ENCODE assay signal across 23 mouse cellular contexts in genomic region chr11:60836897-60837296, GRCm38 (mm10). TPM values are rescaled to one million over a fixed set of nuclear protein-coding genes. Genes with fewer than 3 reads are reported as not detected.
A peak's percentile ranks its signal among the peaks of the same experiment; 100 is the strongest.
DNase-seq lines count a peak whose midpoint lies in the region; ATAC-seq and TF ChIP-seq lines count a peak whose summit lies in the region.
"Had no signal": no experiment of that assay in that cellular context is flagged by ENCODE, and none has a peak within 500 bp of the region (broad histone marks: within the 10 kb centered on the region; RNA-seq: fewer than 3 reads in every experiment).

No protein-coding gene starts in this region.

- no peak for DNase-seq in liver, embryonic 11.5 days (ENCODE audit: low spot score)
- DNase-seq in liver, postnatal 0 days, result no peak
- peak; percentile 71 for DNase-seq in R1 (ENCODE audit: low read depth, low spot score)
- DNase-seq in yolk sac, embryonic 10.5 days (ENCODE audit: low spot score), result no peak
- no peak for DNase-seq in left cerebral cortex, postnatal 36 days (ENCODE audit: low spot score in 2 of 2)
- DNase-seq: cerebellum, adult 11 months; cerebellum, adult 2 months; cerebellum, adult 9-11 months; cerebellum, postnatal 25 days; forebrain, postnatal 0 days; gastrocnemius, adult 2 months; gastrocnemius, postnatal 14 days had no signal

- H3K27ac ChIP-seq in liver, embryonic 11.5 days (ENCODE audit: low read depth, low read length), result peak overlapping the region; percentile 21; the same call in 1 of the 2 replicates
- H3K27ac ChIP-seq in liver, postnatal 0 days (ENCODE audit: low read depth), result no peak overlapping the region
- peak overlapping the region; percentile 58; the same call in 1 of the 2 replicates for H3K27ac ChIP-seq in ES-Bruce4 (ENCODE audit: insufficient read depth, low read length)
- H3K27ac ChIP-seq in brown adipose tissue, adult 24 weeks (replicated peaks; ENCODE audit: low read depth, low read length), result peak overlapping the region; percentile 100
- no peak overlapping the region for H3K27ac ChIP-seq in forebrain, embryonic 13.5 days
- H3K27ac ChIP-seq: embryonic facial prominence, embryonic 10.5 days; embryonic facial prominence, embryonic 13.5 days; gastrocnemius, adult 2 months; hindbrain, embryonic 12.5 days; hindbrain, embryonic 15.5 days had no signal

- 91% methylated on average over 6 of the region's 6 CpGs for WGBS in liver, embryonic 11.5 days
- WGBS in liver, postnatal 0 days (ENCODE audit: insufficient replicate concordance), result 90% methylated on average over 6 of the region's 6 CpGs
- WGBS in forebrain, embryonic 13.5 days, result 96% methylated on average over 6 of the region's 6 CpGs

- H3K9me3 ChIP-seq in liver, embryonic 11.5 days (ENCODE audit: control insufficient read depth, low read length), result no peaks in the 10 kb centered on the region
- H3K9me3 ChIP-seq in liver, postnatal 0 days (ENCODE audit: low read length), result no peaks in the 10 kb centered on the region
- no peaks in the 10 kb centered on the region for H3K9me3 ChIP-seq in ES-Bruce4 (replicated peaks; ENCODE audit: control insufficient read depth, insufficient read depth, low read length, poor library complexity, severe bottlenecking)
- H3K9me3 ChIP-seq in forebrain, embryonic 13.5 days (replicated peaks), result no peaks in the 10 kb centered on the region
- H3K9me3 ChIP-seq: embryonic facial prominence, embryonic 10.5 days; embryonic facial prominence, embryonic 13.5 days; hindbrain, embryonic 12.5 days; hindbrain, embryonic 15.5 days had no signal

- no peaks in the 10 kb centered on the region for H3K27me3 ChIP-seq in liver, embryonic 11.5 days (replicated peaks; ENCODE audit: control insufficient read depth, insufficient read depth, low read length)
- no peaks in the 10 kb centered on the region for H3K27me3 ChIP-seq in liver, postnatal 0 days (ENCODE audit: insufficient read depth, low read length)
- no peaks in the 10 kb centered on the region for H3K27me3 ChIP-seq in ES-Bruce4 (ENCODE audit: control insufficient read depth, insufficient read depth, low read length, poor library complexity, severe bottlenecking)
- no peaks in the 10 kb centered on the region for H3K27me3 ChIP-seq in forebrain, embryonic 13.5 days
- H3K27me3 ChIP-seq: embryonic facial prominence, embryonic 13.5 days; hindbrain, embryonic 12.5 days; hindbrain, embryonic 15.5 days had no signal

- no peak overlapping the region for H3K4me2 ChIP-seq in liver, embryonic 11.5 days
- H3K4me2 ChIP-seq in liver, postnatal 0 days (ENCODE audit: low read depth, low read length), result no peak overlapping the region
- no peak overlapping the region for H3K4me2 ChIP-seq in forebrain, embryonic 13.5 days
- H3K4me2 ChIP-seq: embryonic facial prominence, embryonic 13.5 days; heart, embryonic 11.5 days; hindbrain, embryonic 12.5 days; hindbrain, embryonic 15.5 days had no signal

- ATAC-seq in liver, embryonic 11.5 days (replicated peaks; ENCODE audit: low FRiP score), result no peak
- no peak for ATAC-seq in liver, postnatal 0 days
- no peak for ATAC-seq in forebrain, embryonic 13.5 days
- ATAC-seq: CD4-positive, CD25-positive, alpha-beta regulatory T cell, adult 4 months; forebrain, embryonic 14.5 days; forebrain, postnatal 0 days had no signal

- no peak overlapping the region for H3K4me3 ChIP-seq in liver, embryonic 11.5 days (ENCODE audit: low read depth, low read length)
- H3K4me3 ChIP-seq in liver, postnatal 0 days (ENCODE audit: low read depth, low read length), result no peak overlapping the region
- H3K4me3 ChIP-seq in ES-Bruce4 (ENCODE audit: low read depth, low read length), result no peak overlapping the region
- no peak overlapping the region for H3K4me3 ChIP-seq in brown adipose tissue, adult 24 weeks (ENCODE audit: insufficient read depth, low read depth, low read length)
- no peak overlapping the region for H3K4me3 ChIP-seq in forebrain, embryonic 13.5 days
- H3K4me3 ChIP-seq: embryonic facial prominence, embryonic 10.5 days; embryonic facial prominence, embryonic 13.5 days; erythroblast, embryonic 14.5 days; gastrocnemius, adult 2 months; hindbrain, embryonic 12.5 days; hindbrain, embryonic 15.5 days had no signal

- TF ChIP-seq EP300 in liver, postnatal 0 days (IDR thresholded peaks at IDR 0.05; ENCODE audit: low read depth), result no peak
- TF ChIP-seq EP300 in ES-Bruce4 (IDR thresholded peaks at IDR 0.05; ENCODE audit: insufficient read depth, low read depth, low read length), result no peak

- intact Hi-C loops in left cerebral cortex, postnatal 36 days (cut with DNase I), result no loop called here

- 0 out of 2 replicates have a peak overlapping the region, but pooled peaks have one; percentile 12 for H3K9ac ChIP-seq in liver, embryonic 11.5 days (ENCODE audit: low read depth, low read length)
- H3K9ac ChIP-seq in liver, postnatal 0 days (replicated peaks), result no peak overlapping the region
- H3K9ac ChIP-seq in ES-Bruce4 (ENCODE audit: low read depth, poor library complexity, severe bottlenecking), result no peak overlapping the region
- no peak overlapping the region for H3K9ac ChIP-seq in forebrain, embryonic 13.5 days
- H3K9ac ChIP-seq: embryonic facial prominence, embryonic 13.5 days; forebrain, postnatal 0 days; hindbrain, embryonic 12.5 days; hindbrain, embryonic 15.5 days had no signal

- no peak for TF ChIP-seq POLR2A in ES-Bruce4 (IDR thresholded peaks at IDR 0.05; ENCODE audit: insufficient read depth, low read length)

- no peak for TF ChIP-seq CTCF in liver, postnatal 0 days (IDR thresholded peaks at IDR 0.05; ENCODE audit: low read depth)
- no peak for TF ChIP-seq CTCF in ES-Bruce4 (IDR thresholded peaks at IDR 0.05; ENCODE audit: low read depth, low read length)

- no peaks in the 10 kb centered on the region for H3K36me3 ChIP-seq in liver, embryonic 11.5 days (ENCODE audit: control insufficient read depth, insufficient read depth, low read length)
- H3K36me3 ChIP-seq in liver, postnatal 0 days (replicated peaks; ENCODE audit: insufficient read depth, low read length), result no peaks in the 10 kb centered on the region
- no peaks in the 10 kb centered on the region; the same call in 1 of the 2 replicates for H3K36me3 ChIP-seq in ES-Bruce4 (ENCODE audit: control insufficient read depth, insufficient read depth, low read length, poor library complexity, severe bottlenecking)
- H3K36me3 ChIP-seq in forebrain, embryonic 13.5 days (ENCODE audit: poor library complexity, severe bottlenecking), result no peaks in the 10 kb centered on the region
- H3K36me3 ChIP-seq: hindbrain, embryonic 12.5 days; hindbrain, embryonic 15.5 days had no signal

- H3K4me1 ChIP-seq in liver, embryonic 11.5 days (replicated peaks; ENCODE audit: control insufficient read depth, insufficient read depth, low read length), result peaks cover 8% of the 10 kb centered on the region
- peaks cover 12% of the 10 kb centered on the region; the same call in 1 of the 2 replicates for H3K4me1 ChIP-seq in liver, postnatal 0 days (ENCODE audit: insufficient read depth)
- peaks cover 4% of the 10 kb centered on the region for H3K4me1 ChIP-seq in ES-Bruce4 (ENCODE audit: control insufficient read depth, insufficient read depth, low read length)
- H3K4me1 ChIP-seq in brown adipose tissue, adult 24 weeks (ENCODE audit: control insufficient read depth, insufficient read depth, insufficient read length, low read length), result peaks cover 23% of the 10 kb centered on the region
- no peaks in the 10 kb centered on the region for H3K4me1 ChIP-seq in forebrain, embryonic 13.5 days
- H3K4me1 ChIP-seq: embryonic facial prominence, embryonic 10.5 days; embryonic facial prominence, embryonic 13.5 days; hindbrain, embryonic 12.5 days had no signal

RNA-seq across cellular contexts. Expression of gene Dhrs7b, which starts 6.5 kb away (rescaled TPM):
- polyA plus RNA-seq in liver, embryonic 11.5 days (2014; fragmentation: Nextera tagmentation; extraction: Ambion mirVana), result 40.3 and 42.7 TPM in 2 replicates
- 16.4 TPM in 2 replicates for polyA plus RNA-seq in liver, postnatal 0 days (2015; fragmentation: Nextera tagmentation; extraction: Ambion mirVana)
- polyA plus RNA-seq in ES-Bruce4 (2011; ENCODE audit: insufficient read depth, insufficient read length, low read depth, missing spikeins), result 20.9 and 24.0 TPM in 2 replicates
- polyA plus RNA-seq in brown adipose tissue, adult 24 weeks (2012; ENCODE audit: insufficient read depth, insufficient read length, missing spikeins), result 82.8 and 88.3 TPM in 2 replicates
- polyA plus RNA-seq in forebrain, embryonic 13.5 days (2015; fragmentation: Nextera tagmentation; extraction: Ambion mirVana), result 28.6 and 29.0 TPM in 2 replicates
- total RNA-seq in left cerebral cortex, postnatal 36 days (2021), result 10 to 100 TPM; 26.9 to 32.1 TPM

RNA-seq across cellular contexts. Expression of gene Shmt1, which starts 25.4 kb away (rescaled TPM):
- polyA plus RNA-seq in liver, embryonic 11.5 days (2014; fragmentation: Nextera tagmentation; extraction: Ambion mirVana), result 93.5 and 101 TPM in 2 replicates
- 100 and 103 TPM in 2 replicates for polyA plus RNA-seq in liver, postnatal 0 days (2015; fragmentation: Nextera tagmentation; extraction: Ambion mirVana)
- polyA plus RNA-seq in ES-Bruce4 (2011; ENCODE audit: insufficient read depth, insufficient read length, low read depth, missing spikeins), result 99.2 and 113 TPM in 2 replicates
- polyA plus RNA-seq in brown adipose tissue, adult 24 weeks (2012; ENCODE audit: insufficient read depth, insufficient read length, missing spikeins), result 18.0 and 28.1 TPM in 2 replicates
- 36.9 and 44.6 TPM in 2 replicates for polyA plus RNA-seq in forebrain, embryonic 13.5 days (2015; fragmentation: Nextera tagmentation; extraction: Ambion mirVana)
- 1 to 10 TPM; 2.1 to 2.2 TPM for total RNA-seq in left cerebral cortex, postnatal 36 days (2021)
- polyA plus RNA-seq: erythroblast, embryonic 14.5 days had no signal

RNA-seq across cellular contexts. Expression of gene Tmem11, which starts 42.2 kb away (rescaled TPM):
- 63.8 and 64.1 TPM in 2 replicates for polyA plus RNA-seq in liver, embryonic 11.5 days (2014; fragmentation: Nextera tagmentation; extraction: Ambion mirVana)
- 26.7 and 28.8 TPM in 2 replicates for polyA plus RNA-seq in liver, postnatal 0 days (2015; fragmentation: Nextera tagmentation; extraction: Ambion mirVana)
- polyA plus RNA-seq in ES-Bruce4 (2011; ENCODE audit: insufficient read depth, insufficient read length, low read depth, missing spikeins), result 46.6 and 54.0 TPM in 2 replicates
- 60.2 and 63.5 TPM in 2 replicates for polyA plus RNA-seq in brown adipose tissue, adult 24 weeks (2012; ENCODE audit: insufficient read depth, insufficient read length, missing spikeins)
- 58.7 and 65.7 TPM in 2 replicates for polyA plus RNA-seq in forebrain, embryonic 13.5 days (2015; fragmentation: Nextera tagmentation; extraction: Ambion mirVana)
- 10 to 100 TPM; 28.3 to 28.4 TPM for total RNA-seq in left cerebral cortex, postnatal 36 days (2021)

RNA-seq across cellular contexts. Expression of gene Smcr8, which starts 59.6 kb away (rescaled TPM):
- polyA plus RNA-seq in liver, embryonic 11.5 days (2014; fragmentation: Nextera tagmentation; extraction: Ambion mirVana), result 7.7 and 7.8 TPM in 2 replicates
- 1.9 and 2.0 TPM in 2 replicates for polyA plus RNA-seq in liver, postnatal 0 days (2015; fragmentation: Nextera tagmentation; extraction: Ambion mirVana)
- 18.4 and 20.0 TPM in 2 replicates for polyA plus RNA-seq in ES-Bruce4 (2011; ENCODE audit: insufficient read depth, insufficient read length, low read depth, missing spikeins)
- polyA plus RNA-seq in brown adipose tissue, adult 24 weeks (2012; ENCODE audit: insufficient read depth, insufficient read length, missing spikeins), result 8.0 and 8.5 TPM in 2 replicates
- 5.6 and 6.5 TPM in 2 replicates for polyA plus RNA-seq in forebrain, embryonic 13.5 days (2015; fragmentation: Nextera tagmentation; extraction: Ambion mirVana)
- 10 to 100 TPM; 30.2 to 31.8 TPM for total RNA-seq in left cerebral cortex, postnatal 36 days (2021)

RNA-seq across cellular contexts. Expression of gene Top3a, which starts 59.7 kb away (rescaled TPM):
- polyA plus RNA-seq in liver, embryonic 11.5 days (2014; fragmentation: Nextera tagmentation; extraction: Ambion mirVana), result 16.2 and 19.1 TPM in 2 replicates
- polyA plus RNA-seq in liver, postnatal 0 days (2015; fragmentation: Nextera tagmentation; extraction: Ambion mirVana), result 2.5 and 3.2 TPM in 2 replicates
- 19.6 and 20.4 TPM in 2 replicates for polyA plus RNA-seq in ES-Bruce4 (2011; ENCODE audit: insufficient read depth, insufficient read length, low read depth, missing spikeins)
- 2.2 and 2.6 TPM in 2 replicates for polyA plus RNA-seq in brown adipose tissue, adult 24 weeks (2012; ENCODE audit: insufficient read depth, insufficient read length, missing spikeins)
- polyA plus RNA-seq in forebrain, embryonic 13.5 days (2015; fragmentation: Nextera tagmentation; extraction: Ambion mirVana), result 14.2 and 15.7 TPM in 2 replicates
- total RNA-seq in left cerebral cortex, postnatal 36 days (2021), result 1 to 10 TPM; 4.0 to 5.2 TPM

Comparison
In these comparisons a context has a peak if more than half of its experiments do, and no peak if none do; other contexts are left out.
1. H3K27ac ChIP-seq: peak in liver, embryonic 11.5 days (single experiment), ES-Bruce4 (single experiment) and brown adipose tissue, adult 24 weeks (single experiment); none in liver, postnatal 0 days (single experiment) and forebrain, embryonic 13.5 days (single experiment).